Mouse (Mus musculus): ENCODE data around the gene Map9. TPM values are rescaled to one million over a fixed set of nuclear protein-coding genes. Genes with fewer than 3 reads are reported as not detected.

The Map9 gene
- 6.9 TPM for polyA plus RNA-seq (2014; fragmentation: Illumina TruSeq; extraction: RNeasy Lipid Tissue Mini Kit (QIAGEN cat#74804); ENCODE audit: low read depth, low replicate concordance)

GRCm38 (mm10) chr3:82357797-82358524, at the start of gene Map9:
Gene Map9 (plus strand): TSS chr3:82358044.

Other genes with a start within 250 kb of the Map9 start
- 14.6 TPM for gene Gucy1a1, start 212.3 kb upstream of the Map9 start, polyA plus RNA-seq (2014; fragmentation: Illumina TruSeq; extraction: RNeasy Lipid Tissue Mini Kit (QIAGEN cat#74804); ENCODE audit: low read depth, low replicate concordance)
- 2.8 TPM for gene Npy2r, start 190.0 kb downstream of the Map9 start, polyA plus RNA-seq (2014; fragmentation: Illumina TruSeq; extraction: RNeasy Lipid Tissue Mini Kit (QIAGEN cat#74804); ENCODE audit: low read depth, low replicate concordance)

All from adipose tissue, adult 10 weeks (tissue).